Mouse (Mus musculus) cerebellum, adult 9-10 months (tissue): ENCODE results near the gene Cox6a2.

Source experiments
- DNase-seq: peaks from one replicate; pipeline ENCODE4 v3.0.0; 2022

Gene Cox6a2

GRCm38 (mm10) chr7:128206152-128206551 lies at the start of gene Cox6a2:
TSS of gene Cox6a2 (minus strand) at chr7:128206387.
- DNase-seq, result no peak

DNA sequence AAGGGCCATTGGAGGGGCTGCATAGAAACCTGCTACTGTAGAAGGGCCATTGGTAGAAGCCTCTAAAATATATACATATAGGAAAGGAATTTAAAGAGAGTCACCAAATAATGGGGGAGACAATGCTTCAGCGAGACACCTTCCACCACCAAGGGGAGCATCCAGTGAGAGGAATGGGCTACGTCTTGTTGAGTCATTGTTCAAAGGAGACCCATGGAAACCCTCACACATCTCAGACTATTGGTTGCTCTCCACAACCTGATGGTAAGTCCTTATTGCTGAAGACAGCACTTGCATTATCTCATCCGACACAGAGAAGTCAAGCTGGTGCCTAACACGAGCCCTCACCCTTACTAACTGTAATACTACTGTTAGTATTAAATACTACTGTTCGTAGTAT lies 49.6 kb upstream of the Cox6a2 start:
- DNase-seq, result no peak

- no peak for DNase-seq
Observed at GRCm38 (mm10) chr7:128254978-128255377, 48.8 kb upstream of the Cox6a2 start.

- peak; percentile 10 for DNase-seq
Observed at GRCm38 (mm10) chr7:128252609-128253008, 46.4 kb upstream of the Cox6a2 start.

DNA sequence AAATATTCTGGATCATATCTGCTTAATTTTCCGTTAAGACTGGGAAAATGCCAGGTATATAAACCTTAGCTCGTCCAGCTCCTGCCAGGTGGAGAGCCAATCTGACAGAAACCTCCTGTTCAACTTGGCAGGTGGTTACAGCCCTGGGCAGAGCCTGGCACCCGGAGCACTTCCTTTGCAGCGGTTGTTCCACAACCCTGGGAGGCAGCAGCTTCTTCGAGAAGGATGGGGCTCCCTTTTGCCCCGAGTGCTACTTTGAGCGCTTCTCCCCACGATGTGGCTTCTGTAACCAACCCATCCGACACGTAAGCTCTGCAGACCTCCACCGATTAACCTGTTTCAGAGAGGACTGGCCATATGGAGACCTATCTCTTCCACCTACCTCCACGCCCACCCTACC lies 45.8 kb upstream of the Cox6a2 start:
- DNase-seq, result peak; percentile 62

DNA sequence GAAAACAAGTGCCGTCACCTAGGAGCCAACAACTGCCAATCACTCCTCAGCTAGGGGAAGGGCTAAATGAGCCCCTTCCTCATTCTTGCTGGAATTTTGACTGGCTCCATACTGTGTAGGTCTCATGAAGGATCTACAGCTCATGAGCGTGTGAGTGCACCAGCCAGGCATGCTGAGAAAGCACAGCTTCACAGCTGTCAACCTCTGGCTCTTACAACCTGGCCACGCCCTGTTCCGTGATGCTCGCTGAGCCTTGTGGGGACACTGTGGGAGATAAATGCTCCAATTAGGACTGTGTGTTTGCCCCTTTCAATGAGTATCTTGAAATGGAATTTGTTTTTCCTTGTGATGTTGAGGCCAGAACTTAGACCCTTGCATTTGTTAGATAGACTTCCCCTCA lies 43.8 kb upstream of the Cox6a2 start:
- no peak for DNase-seq

- DNase-seq, result peak; percentile 38
Observed at GRCm38 (mm10) chr7:128248081-128249042, 42.2 kb upstream of the Cox6a2 start.

DNA sequence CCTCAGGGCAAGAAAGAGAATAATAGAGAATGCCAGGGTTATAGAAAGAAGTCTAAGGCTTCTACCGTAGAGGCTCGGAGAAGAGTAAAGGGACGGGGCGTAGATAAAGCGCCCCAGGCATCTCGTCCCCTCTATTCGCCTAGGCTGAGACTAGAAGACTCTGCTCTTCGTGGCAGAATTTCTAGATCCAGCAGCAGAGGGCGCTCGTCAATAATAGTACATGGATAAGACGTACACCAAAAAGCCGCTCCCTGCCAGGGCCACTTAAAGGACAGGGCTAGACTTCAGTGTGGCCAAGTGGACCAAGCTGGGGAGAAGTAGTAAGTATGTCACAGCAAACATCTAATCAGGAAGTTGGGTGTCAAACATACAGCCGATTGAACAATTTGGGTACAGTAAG lies 41.3 kb upstream of the Cox6a2 start:
- peak; percentile 91 for DNase-seq

DNA sequence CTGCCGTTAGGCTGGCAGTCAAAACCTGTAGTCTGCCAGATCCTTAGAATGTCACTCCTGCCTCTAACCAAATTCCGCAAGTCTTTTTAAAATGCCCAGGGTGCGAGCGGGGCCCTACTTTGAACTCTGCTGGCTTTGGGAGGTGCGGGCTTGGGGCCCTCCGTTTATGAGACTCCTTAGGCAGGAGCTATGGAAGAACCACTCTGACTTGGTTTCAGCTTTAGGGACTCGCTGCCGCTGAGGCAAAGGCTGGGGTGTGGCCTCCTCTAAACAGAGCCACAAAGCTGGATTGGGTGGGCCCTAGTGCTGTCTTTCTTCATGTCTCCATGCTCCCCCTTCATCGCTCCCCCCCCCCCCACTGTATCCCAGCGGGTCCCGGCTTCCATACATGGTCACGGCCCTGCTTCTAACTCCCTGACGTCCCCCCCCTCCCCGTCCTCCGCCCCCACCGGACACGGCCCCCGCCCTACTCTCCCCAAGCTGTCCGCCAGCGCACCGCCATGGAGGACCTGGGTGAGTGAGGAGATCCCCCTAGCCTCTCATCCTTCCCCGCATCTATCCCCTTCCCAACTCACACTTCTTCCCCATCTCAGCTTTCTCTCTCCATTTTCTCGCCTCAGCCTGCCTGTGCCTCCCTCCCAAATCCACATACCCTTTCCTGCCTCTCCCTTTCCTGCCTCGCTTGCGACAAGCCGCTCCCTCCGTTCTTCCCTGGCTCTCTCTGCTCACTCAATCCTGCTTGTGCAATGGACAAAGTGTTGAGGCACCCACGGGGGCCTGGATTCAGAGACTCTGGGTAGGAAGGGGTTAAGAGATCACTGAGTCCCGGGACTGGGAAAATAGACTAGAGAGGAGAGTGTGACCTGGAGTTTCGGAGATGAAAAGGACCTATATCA lies 40.6 kb upstream of the Cox6a2 start, which contains the start of gene Tgfb1i1:
TSS of gene Tgfb1i1 (plus strand) at position 317 of the 896 bp plus-strand sequence.
- peak; percentile 62 for DNase-seq

- DNase-seq, result peak; percentile 28
Observed at GRCm38 (mm10) chr7:128245547-128245946, 39.4 kb upstream of the Cox6a2 start.

DNA sequence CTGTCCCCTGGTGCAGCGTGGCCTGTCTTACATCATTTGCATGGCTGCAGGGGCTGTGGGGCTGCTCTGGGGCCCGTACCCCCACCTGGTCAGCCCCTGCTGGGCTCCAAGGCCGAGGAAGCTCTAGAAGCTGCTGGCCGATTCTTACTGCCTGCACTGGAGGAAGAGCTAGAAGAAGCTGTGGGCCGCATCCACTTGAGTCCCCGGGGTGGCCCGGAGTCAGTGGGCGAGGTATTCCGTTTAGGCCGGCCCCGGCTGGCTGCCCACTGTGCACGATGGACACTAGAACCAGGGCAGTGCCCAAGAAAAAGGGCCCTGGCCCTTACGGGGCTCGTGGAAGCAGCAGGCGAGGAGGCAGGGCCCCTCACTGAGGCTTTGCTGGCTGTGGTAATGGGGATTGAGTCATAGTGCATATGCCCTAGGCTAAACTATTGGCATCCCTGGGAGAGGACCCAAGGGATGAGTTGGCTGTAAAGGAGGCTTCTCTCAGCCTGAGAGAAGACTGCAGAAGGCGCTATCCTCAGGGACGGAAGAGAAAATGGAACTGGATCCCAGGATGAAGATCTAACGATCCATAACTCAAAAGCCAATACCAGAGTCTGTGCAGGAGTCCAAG lies 38.3 kb upstream of the Cox6a2 start:
- DNase-seq, result peak; percentile 26

- peak; percentile 17 for DNase-seq
Observed at GRCm38 (mm10) chr7:128243921-128244320, 37.7 kb upstream of the Cox6a2 start.

DNA sequence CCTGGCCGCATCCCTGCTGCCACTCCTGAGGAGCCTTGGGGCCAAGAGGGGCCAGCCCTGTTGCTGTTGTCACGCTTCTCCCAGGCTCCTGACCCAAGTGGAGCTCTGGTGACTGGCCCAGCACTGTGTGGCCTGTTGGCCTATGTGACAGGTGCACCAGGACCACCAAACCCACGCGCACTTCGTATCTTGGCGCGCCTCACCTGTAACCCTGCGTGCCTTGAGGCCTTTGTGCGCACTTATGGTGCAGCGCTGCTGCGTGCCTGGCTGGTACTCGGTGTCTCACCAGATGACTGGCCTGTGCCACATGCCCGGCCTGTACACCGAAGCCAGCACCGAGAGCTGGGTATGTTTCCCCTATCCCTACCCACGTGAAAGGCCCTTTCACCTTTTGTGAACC lies 36.1 kb upstream of the Cox6a2 start:
- DNase-seq, result peak; percentile 20

GRCm38 (mm10) chr7:128240131-128240784 lies 34.1 kb upstream of the Cox6a2 start:
- peak; percentile 59 for DNase-seq

DNA sequence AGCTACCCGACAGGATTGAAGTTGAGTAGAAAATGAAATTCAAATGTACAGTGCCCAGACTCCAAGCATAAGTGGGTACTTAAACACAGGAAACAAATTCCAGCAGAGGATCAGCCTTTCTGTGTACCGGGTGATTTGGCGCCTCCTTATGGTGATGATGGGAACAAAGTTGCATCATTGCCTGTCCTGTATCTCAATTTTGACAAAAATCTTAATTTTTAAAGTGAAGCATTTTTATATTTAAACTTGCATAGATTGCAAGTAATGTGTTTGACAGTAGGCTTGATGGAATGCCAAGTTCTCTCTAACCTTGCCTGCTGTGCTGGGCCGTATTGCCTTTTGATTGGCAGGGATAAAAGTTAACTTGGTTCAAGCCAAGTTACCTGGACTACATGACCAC lies 32.8 kb upstream of the Cox6a2 start:
- peak; percentile 67 for DNase-seq

DNA sequence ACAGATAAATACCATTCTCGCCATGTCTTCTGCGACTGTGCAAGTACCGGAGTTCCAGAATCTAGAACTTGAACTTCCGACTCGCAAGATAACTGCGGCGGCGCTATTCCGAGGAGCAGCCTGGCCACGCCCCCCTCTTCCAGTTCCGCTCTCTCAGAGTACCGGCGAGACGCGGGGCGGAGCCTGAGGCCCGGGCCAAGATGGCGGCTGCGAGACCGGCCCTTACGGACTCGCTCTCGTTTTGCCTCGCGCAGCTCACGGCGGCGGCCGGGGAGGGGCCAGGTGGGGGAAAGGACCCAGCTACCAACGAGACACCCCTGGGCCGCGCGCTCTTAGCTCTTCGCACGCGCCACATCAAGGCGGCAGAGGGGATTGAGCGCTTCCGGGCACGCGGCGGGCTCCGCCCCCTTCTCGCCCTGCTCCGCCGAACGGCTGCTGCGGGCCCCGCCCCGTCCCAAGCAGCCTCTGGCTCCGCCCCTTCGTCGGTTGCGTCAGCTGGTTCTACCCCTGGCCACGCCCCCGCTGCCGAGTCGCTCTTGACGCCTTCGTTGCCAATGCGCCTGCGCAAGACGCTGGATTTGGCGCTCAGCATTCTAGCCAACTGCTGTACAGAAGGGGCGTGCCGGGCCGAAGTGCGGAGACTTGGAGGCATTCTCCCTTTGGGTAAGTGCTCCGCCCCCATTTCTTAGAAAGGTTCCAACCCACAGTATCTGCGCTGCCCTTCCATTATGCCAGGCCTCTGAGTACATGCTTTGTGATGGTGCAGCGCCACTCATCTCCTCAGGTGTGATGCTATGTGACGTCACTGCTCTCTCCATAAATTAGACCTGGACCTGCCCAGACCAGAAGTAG lies 32.0 kb upstream of the Cox6a2 start, which contains the start of gene 9130023H24Rik:
TSS of gene 9130023H24Rik (minus strand) at position 105 of the 852 bp plus-strand sequence.
- DNase-seq, result peak; percentile 99

DNA sequence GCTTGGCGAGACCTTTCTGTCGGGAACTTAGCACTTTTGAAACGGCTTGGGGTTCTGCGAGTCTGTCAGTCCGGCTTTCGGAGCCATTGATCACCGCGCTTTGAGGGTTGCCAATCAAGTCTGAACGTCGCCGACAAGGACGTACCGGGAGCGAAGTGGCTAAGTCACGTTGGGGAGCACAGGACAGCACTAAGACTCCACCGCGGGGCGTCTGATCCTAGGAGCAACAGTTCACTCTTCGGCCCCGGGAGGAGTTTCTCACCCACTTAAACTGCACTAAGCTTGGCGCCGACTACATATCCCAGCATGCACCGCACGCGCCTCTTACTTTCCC lies 31.4 kb upstream of the Cox6a2 start:
- no peak for DNase-seq

GRCm38 (mm10) chr7:128236856-128237592 lies 30.8 kb upstream of the Cox6a2 start, which contains the start of gene Armc5:
TSS of gene Armc5 (plus strand) at chr7:128237342.
- DNase-seq, result peak; percentile 91

- peak; percentile 54 for DNase-seq
Observed at GRCm38 (mm10) chr7:128236426-128236825, 30.2 kb upstream of the Cox6a2 start.

- DNase-seq, result peak; percentile 29
Observed at GRCm38 (mm10) chr7:128235481-128235880, 29.3 kb upstream of the Cox6a2 start.

- DNase-seq, result peak; percentile 14
Observed at GRCm38 (mm10) chr7:128234796-128235195, 28.6 kb upstream of the Cox6a2 start.
